Mouse (Mus musculus): ENCODE measurements around the gene Phf20. TPM values are rescaled to one million over a fixed set of nuclear protein-coding genes. Genes with fewer than 3 reads are reported as not detected.

Gene Phf20
- polyA plus RNA-seq, 1 experiment from 2014 or later, result 57.2 TPM

DNA sequence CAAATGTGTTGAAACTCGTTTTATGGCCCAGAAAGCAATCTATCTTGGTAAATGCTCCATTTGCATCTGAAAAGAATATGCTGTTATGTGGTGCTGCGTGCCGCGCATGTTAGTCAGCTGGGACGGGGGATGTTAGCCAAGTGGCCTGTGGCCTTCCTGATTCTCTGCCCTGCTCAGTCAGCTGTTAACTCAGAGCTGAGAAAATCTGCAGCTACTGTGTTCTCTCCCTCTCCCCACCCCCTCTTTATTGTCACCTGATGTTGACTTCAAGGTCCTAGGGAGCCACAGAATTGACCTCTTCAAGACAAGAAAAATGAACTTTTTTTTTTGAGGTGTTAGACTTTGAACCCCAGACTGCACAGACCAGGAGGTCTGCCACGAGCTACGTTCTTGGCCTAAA lies 159.8 kb downstream of the Phf20 start:
- Histone ChIP-seq H3K9me3 (replicated peaks; ENCODE audit: control insufficient read depth, low read length) (no peaks in the 10 kb centered on the region), H3K9ac (ENCODE audit: low read length) (no peak overlapping the region), H3K36me3 (ENCODE audit: control insufficient read depth, insufficient read depth, low read length) (no peaks in the 10 kb centered on the region), H3K4me1 (ENCODE audit: control insufficient read depth, insufficient read depth, low read length) (no peaks in the 10 kb centered on the region), H3K27ac (ENCODE audit: low read length) (no peak overlapping the region), H3K4me2 (ENCODE audit: low read depth, low read length) (no peak overlapping the region), H3K4me3 (replicated peaks; ENCODE audit: low read length) (no peak overlapping the region), H3K27me3 (ENCODE audit: control insufficient read depth, insufficient read depth, low read length) (no peaks in the 10 kb centered on the region)
- 54% methylated on average over 7 of the region's 7 CpGs for WGBS
- no peak for ATAC-seq (ENCODE audit: insufficient read depth, low FRiP score)

Small RNA genes lying within 50 kb of the gene (microRNA-seq; reads per million reads assigned to microRNA genes)
- gene Gm22759, result not detected

Other genes starting within 250 kb of the Phf20 start
- 12.3 and 16.3 TPM in 2 replicates for gene Cep250, start 240.0 kb upstream of the Phf20 start, polyA plus RNA-seq (2015; fragmentation: Nextera tagmentation; extraction: Ambion mirVana)
- gene 6430550D23Rik, start 188.5 kb upstream of the Phf20 start, polyA plus RNA-seq (2015; fragmentation: Nextera tagmentation; extraction: Ambion mirVana), result 1.7 and 1.8 TPM in 2 replicates
- 209 and 240 TPM in 2 replicates for gene Ergic3, start 188.4 kb upstream of the Phf20 start, polyA plus RNA-seq (2015; fragmentation: Nextera tagmentation; extraction: Ambion mirVana)
- 5.4 and 6.6 TPM in 2 replicates for gene Fer1l4, start 143.5 kb upstream of the Phf20 start, polyA plus RNA-seq (2015; fragmentation: Nextera tagmentation; extraction: Ambion mirVana)
- 2.0 and 2.7 TPM in 2 replicates for gene Spag4, start 131.3 kb upstream of the Phf20 start, polyA plus RNA-seq (2015; fragmentation: Nextera tagmentation; extraction: Ambion mirVana)
- 57.7 and 62.0 TPM in 2 replicates for gene Cpne1, start 84.5 kb upstream of the Phf20 start, polyA plus RNA-seq (2015; fragmentation: Nextera tagmentation; extraction: Ambion mirVana)
- 22.5 and 23.9 TPM in 2 replicates for gene Rbm12, start 84.5 kb upstream of the Phf20 start, polyA plus RNA-seq (2015; fragmentation: Nextera tagmentation; extraction: Ambion mirVana)
- gene Gm28036, start 69.4 kb upstream of the Phf20 start, polyA plus RNA-seq (2015; fragmentation: Nextera tagmentation; extraction: Ambion mirVana), result 12.3 and 19.8 TPM in 2 replicates
- 302 and 344 TPM in 2 replicates for gene Romo1, start 52.4 kb upstream of the Phf20 start, polyA plus RNA-seq (2015; fragmentation: Nextera tagmentation; extraction: Ambion mirVana)
- gene Nfs1, start 52.3 kb upstream of the Phf20 start, polyA plus RNA-seq (2015; fragmentation: Nextera tagmentation; extraction: Ambion mirVana), result 51.0 and 51.1 TPM in 2 replicates
- gene Rbm39, start 16.2 kb upstream of the Phf20 start, polyA plus RNA-seq (2015; fragmentation: Nextera tagmentation; extraction: Ambion mirVana), result 504 and 551 TPM in 2 replicates
- gene Cnbd2, start 115.8 kb downstream of the Phf20 start, polyA plus RNA-seq (2015; fragmentation: Nextera tagmentation; extraction: Ambion mirVana), result 2.4 and 3.3 TPM in 2 replicates
- gene Scand1, start 116.2 kb downstream of the Phf20 start, polyA plus RNA-seq (2015; fragmentation: Nextera tagmentation; extraction: Ambion mirVana), result 27.2 and 31.3 TPM in 2 replicates
- gene Epb41l1, start 224.4 kb downstream of the Phf20 start, polyA plus RNA-seq (2015; fragmentation: Nextera tagmentation; extraction: Ambion mirVana), result 3.0 and 3.1 TPM in 2 replicates

Measured in stomach, embryonic 16.5 days (tissue).